Mouse (Mus musculus) hindbrain, embryonic 16.5 days (tissue): ENCODE results near the gene Gm49486. TPM values are rescaled to one million over a fixed set of nuclear protein-coding genes. Genes with fewer than 3 reads are reported as not detected.

Experiments used
- ATAC-seq: fragments of 200-750 bp; cut with Nextera tagmentation; 2 replicates; pipeline ENCODE4 v1.8.0; 2017; ENCODE audit warnings: moderate TSS enrichment, moderate library complexity
- H3K27ac ChIP-seq: fragments of 300-500 bp; sonication (generic); 2 replicates; pipeline ENCODE4 v1.5.1; 2014; ENCODE audit warnings: low read depth, mild to moderate bottlenecking, control low read depth, low read length, moderate library complexity
- H3K27me3 ChIP-seq: fragments of 300-500 bp; sonication (generic); replicated peaks from 2 replicates; pipeline ENCODE4 v1.6.1; 2014; ENCODE audit warnings: low read length; ENCODE audit not compliant: control insufficient read depth, insufficient read depth
- H3K36me3 ChIP-seq: fragments of 300-500 bp; sonication (generic); 2 replicates; pipeline ENCODE4 v1.6.1; 2014; ENCODE audit warnings: mild to moderate bottlenecking, low read length, moderate library complexity, mixed read lengths; ENCODE audit not compliant: control insufficient read depth, insufficient read depth
- H3K4me1 ChIP-seq: fragments of 300-500 bp; sonication (generic); 2 replicates; pipeline ENCODE4 v1.6.1; 2014; ENCODE audit warnings: low read depth, low read length; ENCODE audit not compliant: control insufficient read depth, insufficient read depth
- H3K4me2 ChIP-seq: fragments of 300-500 bp; sonication (generic); 2 replicates; pipeline ENCODE4 v1.6.1; 2014; ENCODE audit warnings: mild to moderate bottlenecking, low read length, control low read depth, moderate library complexity
- H3K4me3 ChIP-seq: fragments of 300-500 bp; sonication (generic); 2 replicates; pipeline ENCODE4 v1.5.1; 2014; ENCODE audit warnings: mild to moderate bottlenecking, low read length, control low read depth, moderate library complexity
- H3K9ac ChIP-seq: fragments of 300-500 bp; sonication (generic); 2 replicates; pipeline ENCODE4 v1.6.1; 2014; ENCODE audit warnings: low read depth, mild to moderate bottlenecking, control low read depth, low read length, moderate library complexity
- H3K9me3 ChIP-seq: fragments of 300-500 bp; sonication (generic); 2 replicates; pipeline ENCODE4 v1.6.1; 2014; ENCODE audit warnings: mild to moderate bottlenecking, low read length, moderate library complexity; ENCODE audit not compliant: control insufficient read depth
- WGBS: fragments of 180-500 bp; shearing (Covaris S2); extraction: QIAGEN DNeasy Blood & Tissue Kit; methylation state at CpG from one replicate; pipeline ENCODE4 v1.1.7; 2014; 5-methylcytosine and 5-hydroxymethylcytosine counted together
- polyA plus RNA-seq: library from polyadenylated mRNA; unstranded; fragments of >200 nt; fragmentation: Nextera tagmentation; extraction: Ambion mirVana; gene quantifications from 2 replicates; pipeline ENCODE4 v1.2.1, GENCODE M21; 2015

The Gm49486 gene
- polyA plus RNA-seq, 1 experiment from 2014 or later = 1.1 TPM

- H3K4me2 ChIP-seq = peak overlapping the region; percentile 99
- no peaks in the 10 kb centered on the region for H3K9me3 ChIP-seq
- peaks cover 26% of the 10 kb centered on the region for H3K27me3 ChIP-seq
- H3K27ac ChIP-seq = peak overlapping the region; percentile 51
- H3K9ac ChIP-seq = peak overlapping the region; percentile 81
- WGBS = 0% methylated on average over 16 of the region's 28 CpGs
- ATAC-seq = peak; percentile 57
- H3K36me3 ChIP-seq = no peaks in the 10 kb centered on the region
- H3K4me1 ChIP-seq = peaks cover 10% of the 10 kb centered on the region
- H3K4me3 ChIP-seq = peak overlapping the region; percentile 71
Measured at GRCm38 (mm10) chr15:79261757-79262156, 32.6 kb downstream of the Gm49486 start.

- 22% methylated on average over 13 of the region's 13 CpGs for WGBS
- no peak for ATAC-seq
- H3K36me3 ChIP-seq = no peaks in the 10 kb centered on the region
- peak overlapping the region; percentile 99 for H3K4me2 ChIP-seq
- peak overlapping the region; percentile 71 for H3K4me3 ChIP-seq
- no peak overlapping the region for H3K27ac ChIP-seq
- H3K9me3 ChIP-seq = no peaks in the 10 kb centered on the region
- H3K9ac ChIP-seq = no peak overlapping the region
- H3K27me3 ChIP-seq = peaks cover 26% of the 10 kb centered on the region
- H3K4me1 ChIP-seq = peaks cover 10% of the 10 kb centered on the region
Measured at GRCm38 (mm10) chr15:79262375-79262774, 33.2 kb downstream of the Gm49486 start.

DNA sequence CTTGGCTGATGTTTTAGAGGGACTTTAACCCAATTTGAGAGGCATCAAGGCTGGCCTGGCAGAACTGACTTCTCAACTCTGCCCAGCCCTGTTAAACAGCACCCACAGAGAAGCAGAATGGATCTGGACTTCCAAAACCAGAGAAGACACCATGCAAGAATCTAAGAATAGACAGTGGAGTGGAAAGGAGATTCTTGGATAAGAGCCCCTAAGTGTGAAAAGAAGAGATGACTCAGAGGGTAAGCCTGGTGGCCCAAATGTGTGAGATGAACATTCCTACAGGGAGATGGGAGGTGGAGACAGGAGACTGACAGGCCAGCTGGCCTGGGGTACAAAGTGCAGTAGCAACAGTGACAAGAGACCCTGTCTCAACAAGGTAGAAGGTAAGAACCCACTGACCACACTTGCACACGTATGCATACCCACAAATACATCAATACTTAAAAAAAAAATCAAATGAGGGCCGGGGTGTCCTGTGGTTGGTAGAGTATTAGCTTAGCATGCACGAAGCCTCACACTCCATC lies 33.7 kb downstream of the Gm49486 start:
- peaks cover 26% of the 10 kb centered on the region for H3K27me3 ChIP-seq
- H3K36me3 ChIP-seq = no peaks in the 10 kb centered on the region
- no peak for ATAC-seq
- H3K9me3 ChIP-seq = no peaks in the 10 kb centered on the region
- no peak overlapping the region for H3K27ac ChIP-seq
- 95% methylated on average over 3 of the region's 3 CpGs for WGBS
- peaks cover 10% of the 10 kb centered on the region for H3K4me1 ChIP-seq
- no peak overlapping the region for H3K9ac ChIP-seq
- H3K4me3 ChIP-seq = no peak overlapping the region; the same call in 1 of the 2 replicates
- no peak overlapping the region for H3K4me2 ChIP-seq

GRCm38 (mm10) chr15:79263726-79264125 lies 34.5 kb downstream of the Gm49486 start:
- Histone ChIP-seq H3K9me3 (no peaks in the 10 kb centered on the region), H3K27ac (no peak overlapping the region), H3K4me3 (no peak overlapping the region), H3K36me3 (no peaks in the 10 kb centered on the region), H3K9ac (no peak overlapping the region), H3K27me3 (peaks cover 26% of the 10 kb centered on the region), H3K4me1 (peaks cover 10% of the 10 kb centered on the region), H3K4me2 (no peak overlapping the region)
- WGBS = 86% methylated on average over 6 of the region's 6 CpGs
- no peak for ATAC-seq

DNA sequence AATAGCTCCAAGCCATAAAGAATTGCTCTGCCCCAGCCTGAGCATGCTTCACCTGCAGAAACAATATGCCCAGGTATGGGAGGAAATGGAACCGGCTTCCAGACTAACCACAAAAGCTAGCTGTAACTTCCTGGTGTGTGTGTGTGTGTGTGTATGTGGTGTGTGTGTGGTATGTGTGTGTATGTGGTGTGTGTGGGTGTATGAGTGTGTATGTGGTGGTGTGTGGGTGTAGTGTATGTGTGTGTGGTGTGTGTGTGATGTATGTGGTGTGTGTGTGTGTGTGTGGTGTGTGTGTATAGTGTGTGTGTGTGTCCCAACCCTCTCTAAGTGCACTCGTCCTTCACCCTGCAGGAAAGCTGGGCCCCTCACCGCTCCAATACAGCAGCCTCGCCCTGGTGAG lies 36.2 kb downstream of the Gm49486 start:
- WGBS = 82% methylated on average over 4 of the region's 4 CpGs
- Histone ChIP-seq H3K27ac (no peak overlapping the region), H3K27me3 (peaks cover 19% of the 10 kb centered on the region), H3K9ac (no peak overlapping the region), H3K9me3 (no peaks in the 10 kb centered on the region), H3K4me3 (no peak overlapping the region), H3K4me2 (no peak overlapping the region), H3K4me1 (peaks cover 14% of the 10 kb centered on the region), H3K36me3 (no peaks in the 10 kb centered on the region)
- ATAC-seq = no peak

- WGBS = 40% methylated on average over 1 of the region's 1 CpGs
- Histone ChIP-seq H3K27ac (no peak overlapping the region), H3K9me3 (no peaks in the 10 kb centered on the region), H3K9ac (no peak overlapping the region), H3K27me3 (peaks cover 4% of the 10 kb centered on the region), H3K4me2 (no peak overlapping the region), H3K36me3 (no peaks in the 10 kb centered on the region), H3K4me3 (no peak overlapping the region), H3K4me1 (peaks cover 13% of the 10 kb centered on the region)
- no peak for ATAC-seq
Measured at GRCm38 (mm10) chr15:79268521-79268920, 39.3 kb downstream of the Gm49486 start.

DNA sequence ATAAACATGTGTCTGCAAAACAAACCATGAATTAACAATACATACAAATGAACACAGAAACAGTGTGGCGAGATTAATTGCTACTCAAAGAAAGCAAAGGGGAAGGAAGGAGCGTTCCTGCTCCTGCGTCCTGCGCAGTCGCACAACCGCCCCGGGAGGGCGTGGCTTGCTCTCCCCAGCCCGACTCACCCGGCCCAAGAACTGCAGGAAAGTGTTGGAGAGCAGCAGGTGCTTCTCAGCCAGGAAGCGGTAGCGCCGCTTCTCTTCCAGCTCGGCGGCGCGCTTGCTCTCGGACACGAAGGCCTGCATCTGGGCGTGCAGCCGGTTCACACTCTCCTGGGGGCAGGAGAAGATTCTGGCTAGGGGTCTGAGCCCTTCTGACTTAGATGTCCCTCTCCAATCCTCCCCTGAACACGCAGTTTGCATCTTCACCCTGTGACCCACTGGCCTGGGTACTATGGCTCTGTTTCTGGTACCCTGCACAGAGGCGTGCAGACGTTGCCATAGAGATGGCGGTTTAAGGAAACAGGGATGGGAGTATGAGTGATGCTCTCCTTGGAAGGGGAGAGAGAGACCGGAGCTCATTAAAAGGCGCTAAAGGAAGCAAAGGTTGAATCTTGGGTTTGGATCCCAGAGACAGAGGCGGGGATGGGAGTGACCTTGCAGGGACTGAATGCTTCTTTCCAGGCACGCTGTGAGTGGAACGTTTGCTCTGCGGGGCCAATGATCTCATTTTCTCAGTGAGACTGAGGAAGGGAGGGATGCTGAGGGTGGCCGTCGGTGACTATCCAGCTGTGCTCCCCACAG lies 41.3 kb downstream of the Gm49486 start:
- ATAC-seq = peak; percentile 80
- under 1% methylated on average over 33 of the region's 33 CpGs for WGBS
- no peaks in the 10 kb centered on the region for H3K27me3 ChIP-seq
- no peaks in the 10 kb centered on the region for H3K36me3 ChIP-seq
- peaks cover 13% of the 10 kb centered on the region for H3K4me1 ChIP-seq
- H3K9ac ChIP-seq = peak overlapping the region; percentile 64
- H3K9me3 ChIP-seq = no peaks in the 10 kb centered on the region
- peak overlapping the region; percentile 95 for H3K4me2 ChIP-seq
- peak overlapping the region; percentile 48 for H3K27ac ChIP-seq
- peak overlapping the region; percentile 50 for H3K4me3 ChIP-seq

- Histone ChIP-seq H3K4me2 (peak overlapping the region; percentile 95), H3K9ac (peak overlapping the region; percentile 64; the same call in 1 of the 2 replicates), H3K4me3 (peak overlapping the region; percentile 50), H3K27ac (no peak overlapping the region), H3K27me3 (no peaks in the 10 kb centered on the region), H3K4me1 (peaks cover 13% of the 10 kb centered on the region), H3K9me3 (no peaks in the 10 kb centered on the region), H3K36me3 (no peaks in the 10 kb centered on the region)
- peak; percentile 5; the same call in 1 of the 2 replicates for ATAC-seq
- WGBS = 13% methylated on average over 17 of the region's 17 CpGs
Measured at GRCm38 (mm10) chr15:79271124-79271746, 42.0 kb downstream of the Gm49486 start.

DNA sequence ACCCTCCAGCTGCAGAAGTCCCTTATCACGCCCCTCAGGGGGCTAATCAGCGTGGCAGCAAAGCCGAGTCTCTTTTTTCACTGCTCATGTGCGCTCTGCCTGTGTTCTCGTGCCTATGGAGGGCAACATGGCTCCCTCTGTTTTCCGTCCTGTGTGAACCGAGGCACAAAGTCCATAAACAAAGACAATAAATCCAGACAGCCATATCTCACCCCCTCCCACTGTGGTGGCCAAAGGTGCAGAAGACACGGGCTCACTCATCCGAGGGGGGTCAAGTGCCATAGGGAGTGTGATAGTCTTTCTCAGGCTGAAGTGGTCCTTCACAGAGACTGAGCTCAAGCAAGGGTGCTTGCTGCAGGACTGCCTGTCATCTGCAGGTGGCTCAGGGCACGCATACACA lies 43.8 kb downstream of the Gm49486 start:
- ATAC-seq = no peak
- Histone ChIP-seq H3K27ac (no peak overlapping the region), H3K4me1 (peaks cover 13% of the 10 kb centered on the region), H3K27me3 (no peaks in the 10 kb centered on the region), H3K36me3 (no peaks in the 10 kb centered on the region), H3K4me2 (no peak overlapping the region), H3K9ac (no peak overlapping the region), H3K9me3 (0 out of 2 replicates have a peak, but pooled peaks cover 3% of the 10 kb centered on the region), H3K4me3 (no peak overlapping the region)
- WGBS = 47% methylated on average over 10 of the region's 10 CpGs
